Mouse (Mus musculus) midbrain, embryonic 11.5 days (tissue): ENCODE measurements around the gene Tmem239. TPM values are rescaled to one million over a fixed set of nuclear protein-coding genes. Genes with fewer than 3 reads are reported as not detected.

Experiments
- ATAC-seq: fragments of 200-750 bp; cut with Nextera tagmentation; 2 replicates; pipeline ENCODE4 v1.8.0; 2017; ENCODE audit warnings: moderate TSS enrichment, moderate library complexity; ENCODE audit not compliant: low FRiP score
- DNase-seq: peaks from one replicate; pipeline ENCODE4 v3.0.0; 2015; ENCODE audit warnings: low spot score; ENCODE audit errors: missing footprints
- H3K27ac ChIP-seq: fragments of 300-500 bp; sonication (generic); 2 replicates; pipeline ENCODE4 v1.5.1; 2014; ENCODE audit warnings: low read depth, low read length
- H3K27me3 ChIP-seq: fragments of 300-500 bp; sonication (generic); 2 replicates; pipeline ENCODE4 v1.6.1; 2014; ENCODE audit warnings: mild to moderate bottlenecking, low read length, moderate library complexity, mixed read lengths; ENCODE audit not compliant: control insufficient read depth, insufficient read depth
- H3K36me3 ChIP-seq: fragments of 300-500 bp; sonication (generic); 2 replicates; pipeline ENCODE4 v1.6.1; 2014; ENCODE audit warnings: mild to moderate bottlenecking, low read length, moderate library complexity, mixed read lengths; ENCODE audit not compliant: control insufficient read depth, insufficient read depth
- H3K4me1 ChIP-seq: fragments of 300-500 bp; sonication (generic); 2 replicates; pipeline ENCODE4 v1.6.1; 2014; ENCODE audit warnings: low read length; ENCODE audit not compliant: control insufficient read depth, insufficient read depth
- H3K4me2 ChIP-seq: fragments of 300-500 bp; sonication (generic); 2 replicates; pipeline ENCODE4 v1.6.1; 2014; ENCODE audit warnings: mild to moderate bottlenecking, moderate library complexity
- H3K4me3 ChIP-seq: fragments of 300-500 bp; sonication (generic); 2 replicates; pipeline ENCODE4 v1.5.1; 2014; ENCODE audit warnings: low read depth, low read length
- H3K9ac ChIP-seq: fragments of 300-500 bp; sonication (generic); 2 replicates; pipeline ENCODE4 v1.6.1; 2014; ENCODE audit warnings: low read length
- H3K9me3 ChIP-seq: fragments of 300-500 bp; sonication (generic); 2 replicates; pipeline ENCODE4 v1.6.1; 2016; ENCODE audit warnings: low read length; ENCODE audit not compliant: control insufficient read depth
- WGBS: fragments of 180-500 bp; shearing (Covaris S2); extraction: QIAGEN DNeasy Blood & Tissue Kit; methylation state at CpG from one replicate; pipeline ENCODE4 v1.1.7; 2014; 5-methylcytosine and 5-hydroxymethylcytosine counted together
- polyA plus RNA-seq: library from polyadenylated mRNA; unstranded; fragments of >200 nt; fragmentation: Nextera tagmentation; extraction: Ambion mirVana; gene quantifications from 2 replicates; pipeline ENCODE4 v1.2.1, GENCODE M21; 2014

Tmem239 gene
- polyA plus RNA-seq, 1 experiment from 2014 or later: not detected

DNA sequence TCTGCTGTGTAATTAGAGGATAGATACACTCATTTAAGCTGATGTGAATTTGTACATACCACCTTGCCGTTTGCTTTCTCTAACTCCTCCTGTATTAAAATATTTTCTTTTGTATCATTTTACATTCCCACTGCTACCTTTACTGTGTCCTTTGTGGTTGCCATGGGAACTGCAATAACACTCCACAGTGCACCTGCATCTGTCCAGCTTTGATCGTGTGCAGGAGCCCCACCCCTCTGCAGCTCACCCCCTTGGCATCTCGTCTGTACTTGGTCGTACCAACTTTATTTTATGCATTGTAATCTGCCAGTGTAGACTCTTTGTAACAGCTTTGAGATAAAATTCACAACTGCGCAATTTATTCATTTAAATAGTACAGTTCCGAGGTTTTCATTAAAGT, 22.4 kb upstream of the Tmem239 start:
- no peaks in the 10 kb centered on the region for H3K36me3 ChIP-seq
- no peak overlapping the region for H3K9ac ChIP-seq
- ATAC-seq (no peak), DNase-seq (no peak)
- H3K4me2 ChIP-seq: no peak overlapping the region
- no peak overlapping the region for H3K4me3 ChIP-seq
- H3K27ac ChIP-seq: no peak overlapping the region
- no peaks in the 10 kb centered on the region for H3K4me1 ChIP-seq
- WGBS: 83% methylated on average over 6 of the region's 6 CpGs
- no peaks in the 10 kb centered on the region for H3K9me3 ChIP-seq
- no peaks in the 10 kb centered on the region for H3K27me3 ChIP-seq

DNA sequence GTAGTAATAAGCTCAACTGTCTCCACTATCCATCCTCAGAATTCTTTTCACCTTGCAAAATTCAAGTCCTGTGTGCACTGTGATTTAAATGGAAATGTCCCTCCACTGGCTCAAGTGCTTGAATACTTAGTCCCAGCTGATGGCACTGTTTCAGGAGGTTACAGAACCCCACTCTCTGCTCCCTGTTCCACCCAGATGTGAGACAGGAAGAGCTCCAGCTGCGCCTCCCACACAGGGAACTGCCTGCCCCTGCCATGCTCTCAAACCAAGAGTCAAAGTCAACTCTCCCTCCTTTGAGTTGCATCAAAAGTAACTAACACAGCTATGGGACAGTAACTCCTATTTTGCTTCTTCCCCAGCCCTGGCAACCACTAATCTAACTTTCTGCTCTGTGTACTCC, 20.1 kb upstream of the Tmem239 start:
- Histone ChIP-seq H3K36me3 (no peaks in the 10 kb centered on the region), H3K4me2 (no peak overlapping the region), H3K9me3 (no peaks in the 10 kb centered on the region), H3K27ac (no peak overlapping the region), H3K4me1 (no peaks in the 10 kb centered on the region), H3K27me3 (no peaks in the 10 kb centered on the region), H3K4me3 (no peak overlapping the region), H3K9ac (no peak overlapping the region)
- no peak for DNase-seq
- 78% methylated on average over 1 of the region's 1 CpGs for WGBS
- ATAC-seq: no peak

DNA sequence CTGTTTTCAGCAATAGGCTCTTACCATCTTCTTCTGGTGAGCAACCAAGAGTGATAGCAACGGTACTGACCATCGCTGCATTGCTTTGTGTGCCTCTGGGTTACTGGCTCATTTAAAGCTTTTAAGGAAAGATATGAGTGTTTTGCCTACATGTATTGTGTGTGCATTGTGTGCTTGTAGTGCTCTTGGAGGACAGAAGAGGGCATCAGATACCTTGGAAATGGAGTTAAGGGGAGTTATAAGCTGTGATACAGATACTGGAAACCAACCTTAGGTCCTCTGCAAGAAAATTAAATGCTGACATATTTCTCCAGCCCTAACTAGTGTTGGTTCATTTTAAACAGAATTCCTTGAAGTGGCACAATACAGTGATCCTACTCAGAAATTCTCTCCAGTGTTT, 17.5 kb upstream of the Tmem239 start:
- Histone ChIP-seq H3K9me3 (no peaks in the 10 kb centered on the region), H3K27me3 (no peaks in the 10 kb centered on the region), H3K9ac (no peak overlapping the region), H3K4me3 (no peak overlapping the region), H3K4me1 (no peaks in the 10 kb centered on the region), H3K4me2 (no peak overlapping the region), H3K36me3 (no peaks in the 10 kb centered on the region), H3K27ac (no peak overlapping the region)
- 61% methylated on average over 2 of the region's 2 CpGs for WGBS
- DNase-seq (peak; percentile 64), ATAC-seq (no peak)

DNA sequence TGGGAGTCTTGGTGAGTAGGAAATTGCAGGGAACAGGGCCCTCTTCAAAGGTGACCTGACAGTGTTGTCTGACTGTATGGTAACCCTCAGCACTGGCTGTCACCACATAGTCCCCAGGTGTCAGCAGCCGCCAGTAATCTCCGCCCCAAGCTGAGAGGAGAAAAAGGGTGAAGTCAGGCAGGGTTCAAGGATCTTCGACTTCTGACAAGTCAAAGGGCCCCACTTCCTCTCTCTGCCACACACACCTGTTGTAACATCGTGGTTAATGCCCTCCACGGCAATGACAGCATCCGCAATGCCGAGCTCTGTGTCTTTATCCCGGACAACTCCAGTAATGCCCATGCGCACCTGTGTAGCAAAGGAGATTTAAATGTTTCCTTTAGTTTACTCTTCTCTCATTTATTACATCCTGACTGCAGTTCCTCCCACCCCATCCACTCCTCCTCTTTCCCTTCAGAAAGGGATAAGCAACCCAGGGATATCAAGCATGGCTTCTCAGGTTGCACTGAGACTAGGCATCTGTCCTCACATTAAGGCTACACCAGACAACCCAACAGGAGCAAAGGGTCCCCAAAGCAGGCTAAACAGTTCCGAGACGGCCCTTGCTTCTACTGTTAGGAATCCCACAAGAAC, 15.2 kb upstream of the Tmem239 start:
- no peaks in the 10 kb centered on the region for H3K4me1 ChIP-seq
- H3K27ac ChIP-seq: no peak overlapping the region
- H3K9me3 ChIP-seq: no peaks in the 10 kb centered on the region
- ATAC-seq: no peak
- no peaks in the 10 kb centered on the region for H3K27me3 ChIP-seq
- no peak overlapping the region for H3K4me3 ChIP-seq
- no peaks in the 10 kb centered on the region for H3K36me3 ChIP-seq
- DNase-seq: peak; percentile 12
- WGBS: 86% methylated on average over 11 of the region's 11 CpGs
- H3K9ac ChIP-seq: no peak overlapping the region
- no peak overlapping the region for H3K4me2 ChIP-seq

DNA sequence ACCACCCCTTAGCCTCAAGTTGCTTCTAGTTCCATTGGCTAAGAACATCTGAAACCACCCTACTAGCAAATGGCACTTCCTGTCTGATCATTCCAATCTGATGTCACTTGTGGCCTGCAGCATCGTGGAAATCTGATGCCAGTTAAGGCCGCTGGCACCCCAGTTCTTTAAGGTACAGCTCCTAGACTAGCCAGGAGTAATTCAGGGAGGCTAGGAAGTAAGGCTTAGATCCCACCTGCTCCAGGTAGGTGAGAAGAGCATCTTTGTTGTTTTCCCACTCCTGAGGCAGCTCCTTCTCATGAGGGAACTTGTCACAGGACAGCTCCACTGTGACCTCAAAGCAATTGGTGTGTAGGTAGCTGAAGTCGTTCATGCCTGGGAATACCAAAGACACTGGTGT, 13.4 kb upstream of the Tmem239 start:
- Histone ChIP-seq H3K9ac (no peak overlapping the region), H3K4me3 (no peak overlapping the region), H3K4me1 (peaks cover 4% of the 10 kb centered on the region; the same call in 1 of the 2 replicates), H3K27ac (no peak overlapping the region), H3K27me3 (peaks cover under 1% of the 10 kb centered on the region; the same call in 1 of the 2 replicates), H3K36me3 (no peaks in the 10 kb centered on the region), H3K9me3 (no peaks in the 10 kb centered on the region), H3K4me2 (no peak overlapping the region)
- ATAC-seq: no peak
- DNase-seq: no peak
- 87% methylated on average over 3 of the region's 3 CpGs for WGBS

DNA sequence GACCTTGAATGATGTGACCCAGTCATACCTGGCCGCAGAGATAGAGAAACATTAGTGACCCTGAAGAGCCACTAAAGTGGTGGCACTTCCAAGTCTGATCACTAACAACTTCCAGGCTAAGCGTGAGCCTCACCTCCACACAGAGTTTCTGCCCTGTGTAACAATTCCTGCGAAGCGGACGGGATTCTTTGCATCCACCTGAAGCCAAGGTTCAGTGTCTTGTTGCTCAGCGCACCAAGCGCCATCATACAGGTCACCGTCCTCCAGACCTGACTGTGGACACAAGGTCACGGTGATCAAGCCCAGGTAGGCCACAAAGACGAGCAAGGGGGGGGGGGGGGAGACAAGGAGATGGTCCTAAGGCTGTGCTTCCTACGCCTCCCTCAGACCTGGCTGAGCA, 10.6 kb upstream of the Tmem239 start:
- Histone ChIP-seq H3K4me1 (peaks cover 7% of the 10 kb centered on the region), H3K9me3 (no peaks in the 10 kb centered on the region), H3K27ac (no peak overlapping the region), H3K4me2 (no peak overlapping the region), H3K27me3 (peaks cover 11% of the 10 kb centered on the region), H3K36me3 (no peaks in the 10 kb centered on the region), H3K4me3 (no peak overlapping the region), H3K9ac (no peak overlapping the region)
- ATAC-seq: no peak
- 91% methylated on average over 11 of the region's 11 CpGs for WGBS
- no peak for DNase-seq

DNA sequence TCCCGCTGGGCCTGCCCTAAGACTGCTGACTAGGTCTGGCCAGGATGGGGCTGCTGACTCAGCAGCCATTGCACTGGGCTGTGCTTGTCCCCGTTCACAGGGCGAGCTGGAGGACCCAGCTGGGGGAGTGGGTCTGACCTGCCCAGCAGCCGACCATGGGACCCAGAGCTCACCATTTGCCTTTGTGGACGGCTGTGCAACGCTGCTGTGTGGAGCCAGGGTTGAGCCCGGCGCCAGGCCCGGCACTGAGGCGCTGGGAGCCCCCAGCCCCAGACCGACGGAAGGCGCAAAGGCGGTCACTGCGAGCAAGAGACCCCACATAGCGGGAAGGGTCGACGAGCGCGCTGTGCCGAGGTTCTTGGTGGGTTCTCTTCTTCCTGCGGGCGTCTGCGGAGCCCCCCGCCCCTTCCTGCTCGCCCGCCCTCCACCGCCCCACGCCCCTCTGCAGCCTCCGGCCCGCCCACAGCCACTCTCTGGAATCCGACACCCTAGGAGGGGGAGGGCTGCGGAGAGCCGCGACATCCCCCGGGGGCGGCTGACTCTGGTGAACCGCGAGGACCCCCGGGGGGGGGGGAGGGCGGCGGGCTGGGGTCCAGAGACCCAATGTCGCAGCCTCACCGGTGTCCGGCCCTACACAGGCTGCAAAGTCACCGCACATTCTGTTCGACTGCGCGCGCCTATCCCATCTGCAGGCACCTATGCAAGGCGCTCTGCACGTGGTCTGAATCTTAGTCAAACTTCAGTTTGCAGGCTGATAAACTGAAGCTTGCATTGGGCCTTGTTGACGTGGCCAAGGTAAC, 8.9 kb upstream of the Tmem239 start, which contains the start of gene Cpxm1:
Gene Cpxm1 (minus strand): TSS at position 389 of the 800 bp plus-strand sequence.
- peak; percentile 90 for ATAC-seq
- Histone ChIP-seq H3K36me3 (no peaks in the 10 kb centered on the region), H3K4me1 (peaks cover 7% of the 10 kb centered on the region), H3K9me3 (no peaks in the 10 kb centered on the region), H3K27me3 (peaks cover 11% of the 10 kb centered on the region), H3K4me3 (peak within 1 kb of the TSS; percentile 48), H3K4me2 (peak within 1 kb of the TSS; percentile 62), H3K27ac (no peak within 1 kb of the TSS), H3K9ac (peak within 1 kb of the TSS; percentile 68)
- DNase-seq: peak; percentile 96
- WGBS: under 1% methylated on average over 44 of the region's 53 CpGs

DNA sequence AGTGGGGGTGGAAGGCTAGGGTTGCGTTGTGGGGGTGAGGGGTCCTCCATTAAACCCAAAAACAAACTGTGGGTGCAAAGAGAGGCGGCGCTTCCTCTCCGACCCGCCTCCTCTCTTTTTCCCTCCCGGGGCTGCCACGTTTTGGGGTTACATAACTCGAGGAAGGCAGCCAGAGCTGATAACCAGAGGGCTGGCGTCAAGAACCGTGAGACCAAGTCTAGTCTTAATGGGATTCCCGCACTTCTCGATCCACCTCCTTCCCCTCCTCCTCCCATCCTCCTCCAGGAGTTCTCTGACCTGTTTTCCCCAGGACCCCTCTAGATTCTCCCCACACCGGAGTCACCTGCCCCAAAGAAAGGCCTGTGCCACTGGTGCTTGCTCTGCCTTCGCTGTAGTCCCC, 8.2 kb upstream of the Tmem239 start:
- no peak for DNase-seq
- 10% methylated on average over 14 of the region's 14 CpGs for WGBS

DNA sequence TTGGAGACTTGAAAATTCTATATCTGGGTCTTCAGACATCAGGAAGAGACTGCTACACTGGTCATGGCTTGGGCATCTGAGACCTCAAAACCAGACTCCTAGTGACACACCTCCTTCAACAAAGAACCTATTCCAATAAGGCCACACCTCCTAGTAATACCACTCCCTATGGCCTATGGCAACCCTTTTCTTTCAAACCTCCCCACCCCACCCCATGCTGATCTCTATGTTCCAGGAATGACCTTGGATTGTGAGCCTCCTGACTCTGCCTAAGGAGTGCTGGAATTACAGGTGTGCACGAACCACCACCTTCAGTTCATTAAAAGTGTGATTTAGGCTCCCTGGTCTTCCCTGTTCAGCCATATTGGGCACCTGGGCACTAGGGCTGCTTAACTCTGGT, 6.2 kb upstream of the Tmem239 start:
- no peaks in the 10 kb centered on the region for H3K9me3 ChIP-seq
- no peak for DNase-seq
- no peaks in the 10 kb centered on the region for H3K36me3 ChIP-seq
- no peak for ATAC-seq
- no peak overlapping the region for H3K4me2 ChIP-seq
- peaks cover 11% of the 10 kb centered on the region for H3K27me3 ChIP-seq
- H3K4me3 ChIP-seq: no peak overlapping the region
- no peak overlapping the region for H3K27ac ChIP-seq
- H3K9ac ChIP-seq: no peak overlapping the region
- peaks cover 7% of the 10 kb centered on the region for H3K4me1 ChIP-seq
- 100% methylated on average over 1 of the region's 1 CpGs for WGBS

More for the DNA sequence above, 8.2 kb upstream of the Tmem239 start:
- peak overlapping the region; percentile 48 for H3K4me3 ChIP-seq
- H3K4me2 ChIP-seq: peak overlapping the region; percentile 62
- ATAC-seq: no peak; the same call in 1 of the 2 replicates
- peaks cover 11% of the 10 kb centered on the region for H3K27me3 ChIP-seq
- no peak overlapping the region; the same call in 1 of the 2 replicates for H3K9ac ChIP-seq
- peaks cover 7% of the 10 kb centered on the region for H3K4me1 ChIP-seq
- H3K27ac ChIP-seq: no peak overlapping the region
- no peaks in the 10 kb centered on the region for H3K36me3 ChIP-seq
- no peaks in the 10 kb centered on the region for H3K9me3 ChIP-seq
